Mouse (Mus musculus): ENCODE data around the gene Nr6a1. TPM values are rescaled to one million over a fixed set of nuclear protein-coding genes. Genes with fewer than 3 reads are reported as not detected.

Gene Nr6a1
- polyA plus RNA-seq, 1 experiment from 2014 or later: 1.9 TPM

DNA sequence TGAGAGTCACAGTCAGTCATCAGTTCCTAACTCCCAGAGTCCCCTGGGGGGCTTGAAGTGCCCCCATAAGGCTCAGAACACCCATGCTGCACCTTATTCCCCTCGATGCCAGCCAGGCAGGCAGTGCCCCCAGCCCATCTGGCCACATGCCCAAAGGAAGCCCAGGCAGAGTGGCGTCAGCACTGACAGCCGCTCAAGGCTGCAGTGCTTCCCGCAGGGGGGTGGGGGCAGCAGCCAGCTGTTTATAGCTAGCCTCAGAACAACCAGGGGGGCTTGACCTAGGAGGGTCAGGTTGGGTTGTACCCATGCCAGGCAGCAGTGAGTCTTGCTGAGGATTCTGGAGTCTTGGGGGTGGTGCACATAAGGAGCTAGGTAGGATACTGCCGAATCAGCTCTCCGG, 220.8 kb downstream of the Nr6a1 start:
- no peaks in the 10 kb centered on the region for H3K36me3 ChIP-seq (ENCODE audit: control insufficient read depth, insufficient read depth, low read length)
- no peak overlapping the region for H3K4me2 ChIP-seq
- peaks cover 91% of the 10 kb centered on the region for H3K27me3 ChIP-seq (ENCODE audit: control insufficient read depth, insufficient read depth, low read length)
- ATAC-seq (replicated peaks; ENCODE audit: insufficient number of reproducible peaks, low FRiP score, low TSS enrichment): no peak
- no peak overlapping the region for H3K27ac ChIP-seq (ENCODE audit: low read depth, low read length)
- H3K4me1 ChIP-seq (ENCODE audit: control insufficient read depth, insufficient read depth, low read length): peaks cover 10% of the 10 kb centered on the region
- H3K4me3 ChIP-seq (ENCODE audit: low read depth, low read length): no peak overlapping the region
- WGBS (ENCODE audit: insufficient replicate concordance): 33% methylated on average over 6 of the region's 6 CpGs
- H3K9ac ChIP-seq (ENCODE audit: low read depth, low read length): no peak overlapping the region
- H3K9me3 ChIP-seq (replicated peaks; ENCODE audit: control insufficient read depth, low read length): no peaks in the 10 kb centered on the region

DNA sequence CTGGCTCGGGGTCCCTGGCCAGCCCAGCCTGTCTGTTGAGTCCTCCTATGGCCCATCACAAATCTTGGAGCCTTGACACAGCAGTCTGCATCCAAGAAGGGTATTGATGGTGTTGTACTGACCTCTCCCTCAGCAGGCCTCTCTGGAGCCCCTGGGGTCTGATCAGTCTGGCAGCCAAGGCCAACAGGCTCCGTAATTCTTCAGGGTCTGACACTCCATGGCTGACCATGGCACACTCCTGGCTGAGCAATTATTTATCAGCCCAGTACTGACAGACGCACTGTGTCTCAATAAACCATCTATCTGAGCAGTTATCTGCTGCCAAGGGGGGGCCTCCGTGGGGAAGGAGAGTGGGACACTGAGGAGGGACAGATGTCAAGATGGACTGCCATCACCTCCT, 222.5 kb downstream of the Nr6a1 start:
- no peak overlapping the region for H3K4me2 ChIP-seq
- 62% methylated on average over 4 of the region's 4 CpGs for WGBS (ENCODE audit: insufficient replicate concordance)
- H3K4me3 ChIP-seq (ENCODE audit: low read depth, low read length): no peak overlapping the region
- peaks cover 80% of the 10 kb centered on the region for H3K27me3 ChIP-seq (ENCODE audit: control insufficient read depth, insufficient read depth, low read length)
- no peak for ATAC-seq (replicated peaks; ENCODE audit: insufficient number of reproducible peaks, low FRiP score, low TSS enrichment)
- H3K9ac ChIP-seq (ENCODE audit: low read depth, low read length): no peak overlapping the region
- H3K36me3 ChIP-seq (ENCODE audit: control insufficient read depth, insufficient read depth, low read length): no peaks in the 10 kb centered on the region
- H3K4me1 ChIP-seq (ENCODE audit: control insufficient read depth, insufficient read depth, low read length): no peaks in the 10 kb centered on the region
- no peak overlapping the region for H3K27ac ChIP-seq (ENCODE audit: low read depth, low read length)
- no peaks in the 10 kb centered on the region for H3K9me3 ChIP-seq (replicated peaks; ENCODE audit: control insufficient read depth, low read length)

DNA sequence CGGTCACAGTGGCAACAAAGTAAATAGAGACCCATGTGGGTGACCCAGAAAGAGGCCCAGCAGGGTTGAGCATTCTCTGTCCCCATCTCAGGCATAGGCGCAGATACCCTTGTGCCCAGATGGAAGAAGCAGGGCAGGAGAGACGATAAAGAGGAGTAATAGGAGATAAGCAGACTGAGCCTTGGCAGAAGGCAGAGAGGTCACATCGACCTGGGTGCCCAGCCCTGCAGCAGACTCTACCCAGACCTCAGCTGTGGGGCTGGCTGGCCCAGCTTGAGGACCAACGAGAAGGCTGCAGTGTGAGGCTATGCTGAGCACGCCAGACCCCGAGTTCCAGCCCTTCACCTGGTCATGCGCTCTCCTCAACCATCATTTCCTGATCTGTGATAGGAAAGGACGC, 223.2 kb downstream of the Nr6a1 start:
- WGBS (ENCODE audit: insufficient replicate concordance): 71% methylated on average over 9 of the region's 9 CpGs

DNA sequence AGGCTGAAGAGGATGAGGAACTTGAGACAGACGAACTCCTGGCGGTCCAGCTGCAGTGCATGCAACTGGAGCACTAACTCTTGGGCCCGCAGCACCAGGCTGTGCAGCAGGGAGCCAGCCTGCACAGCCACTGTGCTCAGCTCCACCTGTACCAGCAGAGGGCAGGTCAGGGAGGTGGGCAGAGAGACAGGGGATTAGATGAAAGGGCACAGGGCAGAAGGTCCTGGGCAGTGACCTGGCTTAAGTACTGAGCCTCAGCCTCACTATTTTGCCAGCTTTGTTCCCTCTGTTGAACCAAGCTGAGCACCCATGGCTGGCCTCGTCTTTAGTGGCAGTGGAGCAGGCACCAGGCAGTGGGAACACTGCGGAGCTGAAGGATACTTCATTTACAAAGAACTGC, 227.3 kb downstream of the Nr6a1 start:
- no peak overlapping the region for H3K4me3 ChIP-seq (ENCODE audit: low read depth, low read length)
- H3K9ac ChIP-seq (ENCODE audit: low read depth, low read length): no peak overlapping the region
- no peak overlapping the region for H3K4me2 ChIP-seq
- H3K27me3 ChIP-seq (ENCODE audit: control insufficient read depth, insufficient read depth, low read length): peaks cover 63% of the 10 kb centered on the region
- no peaks in the 10 kb centered on the region for H3K36me3 ChIP-seq (ENCODE audit: control insufficient read depth, insufficient read depth, low read length)
- H3K9me3 ChIP-seq (replicated peaks; ENCODE audit: control insufficient read depth, low read length): no peaks in the 10 kb centered on the region
- ATAC-seq (replicated peaks; ENCODE audit: insufficient number of reproducible peaks, low FRiP score, low TSS enrichment): no peak
- 58% methylated on average over 5 of the region's 5 CpGs for WGBS (ENCODE audit: insufficient replicate concordance)
- no peaks in the 10 kb centered on the region for H3K4me1 ChIP-seq (ENCODE audit: control insufficient read depth, insufficient read depth, low read length)
- H3K27ac ChIP-seq (ENCODE audit: low read depth, low read length): no peak overlapping the region

More for the DNA sequence above, 223.2 kb downstream of the Nr6a1 start:
- no peak for ATAC-seq (replicated peaks; ENCODE audit: insufficient number of reproducible peaks, low FRiP score, low TSS enrichment)
- Histone ChIP-seq H3K4me2 (no peak overlapping the region), H3K4me3 (ENCODE audit: low read depth, low read length) (no peak overlapping the region), H3K36me3 (ENCODE audit: control insufficient read depth, insufficient read depth, low read length) (no peaks in the 10 kb centered on the region), H3K27ac (ENCODE audit: low read depth, low read length) (no peak overlapping the region), H3K9me3 (replicated peaks; ENCODE audit: control insufficient read depth, low read length) (no peaks in the 10 kb centered on the region), H3K4me1 (ENCODE audit: control insufficient read depth, insufficient read depth, low read length) (no peaks in the 10 kb centered on the region), H3K27me3 (ENCODE audit: control insufficient read depth, insufficient read depth, low read length) (peaks cover 76% of the 10 kb centered on the region), H3K9ac (ENCODE audit: low read depth, low read length) (no peak overlapping the region)

DNA sequence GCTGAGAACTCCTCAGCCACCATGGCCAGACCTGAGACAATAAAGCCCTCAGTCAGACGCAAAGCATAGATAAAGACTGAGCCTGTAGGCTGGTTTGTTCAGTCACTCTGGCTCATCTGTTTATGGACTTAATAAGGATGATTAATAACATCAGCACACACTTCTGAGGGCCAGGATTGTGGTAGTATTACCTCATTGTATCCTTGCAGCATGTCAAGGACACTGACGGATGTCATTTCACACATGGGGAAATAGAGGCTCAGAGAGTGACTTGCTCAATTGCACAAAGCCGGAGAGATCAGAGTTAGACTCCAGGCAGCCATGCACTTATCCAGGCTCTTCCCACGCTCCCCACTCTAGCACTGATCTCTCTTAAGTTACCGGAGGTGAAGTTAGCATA, 228.9 kb downstream of the Nr6a1 start:
- Histone ChIP-seq H3K9ac (ENCODE audit: low read depth, low read length) (no peak overlapping the region), H3K4me3 (ENCODE audit: low read depth, low read length) (no peak overlapping the region), H3K36me3 (ENCODE audit: control insufficient read depth, insufficient read depth, low read length) (no peaks in the 10 kb centered on the region), H3K27me3 (ENCODE audit: control insufficient read depth, insufficient read depth, low read length) (peaks cover 60% of the 10 kb centered on the region), H3K27ac (ENCODE audit: low read depth, low read length) (no peak overlapping the region), H3K4me2 (no peak overlapping the region), H3K9me3 (replicated peaks; ENCODE audit: control insufficient read depth, low read length) (no peaks in the 10 kb centered on the region), H3K4me1 (ENCODE audit: control insufficient read depth, insufficient read depth, low read length) (no peaks in the 10 kb centered on the region)
- WGBS (ENCODE audit: insufficient replicate concordance): 73% methylated on average over 5 of the region's 5 CpGs
- ATAC-seq (replicated peaks; ENCODE audit: insufficient number of reproducible peaks, low FRiP score, low TSS enrichment): no peak

DNA sequence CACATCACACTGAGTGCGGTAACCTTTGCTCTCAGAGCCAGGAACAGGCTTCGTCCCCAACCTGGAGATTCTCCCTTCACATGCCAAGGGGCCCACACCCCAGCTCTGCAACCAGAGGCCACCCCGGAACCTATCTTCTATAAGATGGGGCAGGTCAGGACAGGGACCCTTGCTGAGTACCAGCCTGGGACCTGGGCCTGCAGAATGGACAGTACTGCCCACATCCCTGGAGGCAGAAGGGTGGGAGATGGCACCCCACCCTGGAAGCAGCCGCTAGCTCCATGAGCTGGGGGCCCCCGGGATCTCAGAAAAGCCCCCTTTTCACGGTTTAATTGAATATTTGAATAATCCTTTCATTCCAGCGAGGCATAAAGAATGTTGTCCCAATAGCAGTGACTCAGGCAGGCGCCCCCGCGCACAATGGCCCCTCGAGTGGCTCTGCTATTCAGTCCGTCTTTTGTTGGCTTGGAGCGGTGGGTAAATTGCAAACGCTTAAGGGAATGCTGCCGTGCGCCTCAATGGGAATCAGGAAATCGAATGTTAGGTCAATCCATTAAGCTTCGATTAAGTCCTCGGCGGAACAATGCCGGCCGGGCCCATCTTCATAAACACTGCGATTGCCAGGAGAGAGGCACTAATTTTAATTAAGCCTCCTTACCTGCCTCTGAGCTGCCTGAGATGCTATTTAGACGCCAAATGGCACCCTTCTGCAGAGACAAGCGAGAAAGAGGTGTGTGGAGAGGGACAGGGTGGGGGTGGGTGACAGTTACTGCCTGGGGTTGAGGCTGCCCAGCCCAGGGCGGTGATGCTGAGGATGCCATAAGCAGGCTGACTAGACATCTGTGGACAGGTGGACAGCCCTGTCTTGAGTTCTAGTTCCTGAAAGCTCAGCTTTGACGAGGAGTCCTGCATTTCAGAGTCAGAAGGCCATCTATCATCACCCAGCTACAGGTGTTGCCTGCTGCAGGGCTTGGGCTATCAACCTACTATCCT, 230.1 kb downstream of the Nr6a1 start:
- no peak overlapping the region for H3K27ac ChIP-seq (ENCODE audit: low read depth, low read length)
- WGBS (ENCODE audit: insufficient replicate concordance): 51% methylated on average over 27 of the region's 27 CpGs
- H3K4me3 ChIP-seq (ENCODE audit: low read depth, low read length): no peak overlapping the region
- no peak overlapping the region for H3K9ac ChIP-seq (ENCODE audit: low read depth, low read length)
- no peak for ATAC-seq (replicated peaks; ENCODE audit: insufficient number of reproducible peaks, low FRiP score, low TSS enrichment)
- peaks cover 54% of the 10 kb centered on the region for H3K27me3 ChIP-seq (ENCODE audit: control insufficient read depth, insufficient read depth, low read length)
- no peaks in the 10 kb centered on the region for H3K36me3 ChIP-seq (ENCODE audit: control insufficient read depth, insufficient read depth, low read length)
- no peak overlapping the region for H3K4me2 ChIP-seq
- no peaks in the 10 kb centered on the region for H3K9me3 ChIP-seq (replicated peaks; ENCODE audit: control insufficient read depth, low read length)
- no peaks in the 10 kb centered on the region for H3K4me1 ChIP-seq (ENCODE audit: control insufficient read depth, insufficient read depth, low read length)

DNA sequence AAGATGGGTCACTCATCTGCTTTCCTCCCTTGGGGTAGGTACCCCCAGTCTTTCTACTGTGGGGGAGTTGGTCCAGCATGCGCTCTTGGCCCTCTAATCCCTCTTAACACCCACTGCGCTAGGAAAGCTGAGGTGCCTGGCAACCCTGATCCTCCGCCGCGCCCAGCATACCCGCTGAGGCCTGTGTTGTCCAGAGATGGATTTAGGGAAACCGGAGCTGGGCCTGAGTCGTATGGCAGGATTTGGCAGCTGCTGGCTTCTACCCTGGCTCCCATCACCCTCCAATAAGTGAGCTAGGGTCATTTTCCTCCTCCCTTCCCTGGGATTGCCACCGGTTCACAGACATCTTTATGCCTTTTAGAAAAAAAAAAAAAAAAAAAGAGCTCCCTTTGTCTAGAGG, 231.7 kb downstream of the Nr6a1 start:
- H3K27me3 ChIP-seq (ENCODE audit: control insufficient read depth, insufficient read depth, low read length): peaks cover 55% of the 10 kb centered on the region

DNA sequence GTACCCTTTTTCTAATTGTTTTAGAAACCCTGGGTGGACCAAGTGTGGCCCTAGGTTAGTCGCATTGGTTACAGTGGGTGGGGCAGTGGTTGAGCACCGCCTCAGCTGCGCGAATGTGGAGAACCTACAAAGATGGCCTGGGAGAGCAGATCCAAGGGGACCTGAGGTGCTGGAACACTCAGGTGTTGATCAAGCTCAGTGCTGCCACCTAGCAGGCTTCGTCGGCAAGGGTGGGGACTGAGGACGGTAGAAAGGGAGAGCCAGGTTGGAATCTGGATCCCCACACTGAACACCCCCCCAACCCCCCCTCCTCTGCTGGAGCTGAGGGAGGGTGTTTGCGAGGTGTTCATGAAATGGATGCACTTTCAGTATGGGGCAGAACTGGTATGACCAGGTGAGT, 235.9 kb downstream of the Nr6a1 start:
- ATAC-seq (replicated peaks; ENCODE audit: insufficient number of reproducible peaks, low FRiP score, low TSS enrichment): no peak
- Histone ChIP-seq H3K27me3 (ENCODE audit: control insufficient read depth, insufficient read depth, low read length) (peaks cover 55% of the 10 kb centered on the region), H3K4me2 (no peak overlapping the region), H3K9ac (ENCODE audit: low read depth, low read length) (no peak overlapping the region), H3K9me3 (replicated peaks; ENCODE audit: control insufficient read depth, low read length) (no peaks in the 10 kb centered on the region), H3K36me3 (ENCODE audit: control insufficient read depth, insufficient read depth, low read length) (no peaks in the 10 kb centered on the region), H3K4me3 (ENCODE audit: low read depth, low read length) (no peak overlapping the region), H3K27ac (ENCODE audit: low read depth, low read length) (no peak overlapping the region), H3K4me1 (ENCODE audit: control insufficient read depth, insufficient read depth, low read length) (0 out of 2 replicates have a peak, but pooled peaks cover 2% of the 10 kb centered on the region)
- 11% methylated on average over 8 of the region's 8 CpGs for WGBS (ENCODE audit: insufficient replicate concordance)

More for the DNA sequence above, 231.7 kb downstream of the Nr6a1 start:
- Histone ChIP-seq H3K27ac (ENCODE audit: low read depth, low read length) (no peak overlapping the region), H3K4me1 (ENCODE audit: control insufficient read depth, insufficient read depth, low read length) (no peaks in the 10 kb centered on the region), H3K9me3 (replicated peaks; ENCODE audit: control insufficient read depth, low read length) (no peaks in the 10 kb centered on the region), H3K36me3 (ENCODE audit: control insufficient read depth, insufficient read depth, low read length) (no peaks in the 10 kb centered on the region), H3K4me2 (no peak overlapping the region), H3K9ac (ENCODE audit: low read depth, low read length) (no peak overlapping the region), H3K4me3 (ENCODE audit: low read depth, low read length) (no peak overlapping the region)
- ATAC-seq (replicated peaks; ENCODE audit: insufficient number of reproducible peaks, low FRiP score, low TSS enrichment): no peak
- 59% methylated on average over 9 of the region's 9 CpGs for WGBS (ENCODE audit: insufficient replicate concordance)

DNA sequence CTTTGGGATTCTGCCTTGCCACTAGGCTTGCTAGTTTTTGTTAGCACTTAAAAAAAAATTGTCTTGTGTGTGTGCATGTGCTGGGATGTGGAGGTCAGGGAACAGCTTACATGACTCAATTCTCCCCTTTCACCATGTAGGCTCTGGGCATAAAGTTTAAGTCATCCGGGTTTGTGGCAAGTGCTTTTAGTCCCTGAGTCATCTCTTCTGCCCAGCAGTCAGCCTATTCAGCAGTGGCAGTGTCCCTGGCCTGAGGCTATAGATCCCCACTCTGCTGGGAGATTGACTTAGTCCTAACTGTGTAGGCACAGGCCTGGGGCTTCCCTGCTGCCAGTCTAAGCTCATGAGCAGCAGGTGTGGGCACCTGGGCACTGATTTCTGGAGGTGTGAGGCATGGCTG, 237.6 kb downstream of the Nr6a1 start:
- no peak for ATAC-seq (replicated peaks; ENCODE audit: insufficient number of reproducible peaks, low FRiP score, low TSS enrichment)
- Histone ChIP-seq H3K4me1 (ENCODE audit: control insufficient read depth, insufficient read depth, low read length) (0 out of 2 replicates have a peak, but pooled peaks cover 2% of the 10 kb centered on the region), H3K36me3 (ENCODE audit: control insufficient read depth, insufficient read depth, low read length) (no peaks in the 10 kb centered on the region), H3K27me3 (ENCODE audit: control insufficient read depth, insufficient read depth, low read length) (peaks cover 46% of the 10 kb centered on the region), H3K4me2 (no peak overlapping the region), H3K4me3 (ENCODE audit: low read depth, low read length) (no peak overlapping the region), H3K27ac (ENCODE audit: low read depth, low read length) (no peak overlapping the region), H3K9me3 (replicated peaks; ENCODE audit: control insufficient read depth, low read length) (no peaks in the 10 kb centered on the region), H3K9ac (ENCODE audit: low read depth, low read length) (no peak overlapping the region)
- WGBS (ENCODE audit: insufficient replicate concordance): 80% methylated on average over 1 of the region's 1 CpGs

Measured in heart, embryonic 11.5 days (tissue).